Mouse (Mus musculus): ENCODE data around the gene Fahd1.

DNA sequence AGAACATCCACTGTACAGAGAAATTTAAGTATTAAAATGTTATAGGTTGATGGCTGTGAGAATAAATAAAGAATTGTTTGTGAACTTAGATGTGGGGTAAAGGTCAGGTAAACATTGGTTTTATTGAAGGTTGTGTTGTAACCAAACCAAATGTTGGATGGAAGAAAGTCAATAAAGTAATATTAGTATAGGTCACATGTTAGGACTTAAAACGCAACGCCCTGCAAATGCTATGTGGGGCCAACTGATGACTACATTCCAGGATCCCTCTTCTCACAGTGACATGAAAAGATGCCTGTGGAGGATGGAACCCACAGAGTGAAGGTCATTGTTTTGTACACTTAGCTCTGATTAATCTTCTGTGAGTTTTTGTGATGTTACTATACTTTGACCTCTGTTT, 30.7 kb downstream of the Fahd1 start:
- TF ChIP-seq CTCF (conservative IDR thresholded peaks at IDR 0.05; ENCODE audit: insufficient read depth, insufficient read length, low read depth, low read length) = no peak
- TF ChIP-seq POLR2A (IDR thresholded peaks at IDR 0.05; ENCODE audit: low read depth, low read length) = no peak

Data from kidney, adult 2 months (tissue).